Mouse (Mus musculus) 416B (cell line): ENCODE results near the gene Gm17677.

Source experiments
- DNase-seq: peaks from one replicate; pipeline ENCODE4 v3.0.0; 2011; ENCODE audit warnings: low read depth

Gm17677 gene

DNA sequence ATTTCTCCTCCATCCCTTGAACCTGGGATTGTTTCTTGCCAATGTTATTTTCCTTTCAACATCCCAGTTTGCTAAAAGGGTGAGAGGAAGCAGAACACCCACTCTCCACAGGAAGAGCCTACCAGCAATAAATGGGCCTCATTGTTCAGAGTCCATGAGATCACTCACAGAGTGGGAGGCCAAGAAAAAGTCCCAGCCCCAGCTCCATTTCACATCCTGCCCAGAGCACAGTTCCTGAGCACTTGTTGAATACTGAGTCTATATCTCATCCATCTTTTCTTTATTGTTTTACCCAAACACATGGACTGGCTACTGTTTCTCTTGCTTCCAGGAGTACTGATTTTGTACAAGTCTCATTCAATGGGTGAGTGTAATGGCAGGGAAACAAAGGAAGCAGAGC lies at the start of gene Gm17677:
Gm17677 (plus strand) TSS at position 301 of the 400 bp plus-strand sequence.
- DNase-seq: no peak

DNA sequence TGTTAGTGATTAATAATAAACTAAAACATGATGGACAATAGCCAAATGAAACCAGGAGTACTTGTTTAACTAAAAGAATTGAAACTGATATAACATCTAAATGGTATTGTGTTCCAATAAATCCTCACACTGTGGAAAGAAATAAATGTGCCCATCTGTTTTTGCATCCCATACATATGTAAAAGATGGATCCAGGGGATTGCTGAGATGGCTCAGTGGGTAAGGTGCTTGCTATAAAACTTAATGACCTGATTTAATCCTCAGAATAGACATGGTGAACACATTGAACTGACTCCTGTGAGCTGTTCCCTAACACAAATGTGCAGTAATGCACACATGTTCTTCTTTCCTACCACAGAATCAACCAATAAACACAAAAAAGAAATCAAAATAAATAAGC lies 48.9 kb upstream of the Gm17677 start:
- no peak for DNase-seq

GRCm38 (mm10) chr9:35707265-35707664 lies 33.6 kb upstream of the Gm17677 start:
- peak; percentile 8 for DNase-seq

GRCm38 (mm10) chr9:35756843-35757242 lies 16.0 kb downstream of the Gm17677 start:
- DNase-seq: no peak

- no peak for DNase-seq
Observed at GRCm38 (mm10) chr9:35778009-35778408, 37.2 kb downstream of the Gm17677 start, which contains the start of gene Gm17727. Gene Gm17727 (minus strand): TSS chr9:35778109.

DNA sequence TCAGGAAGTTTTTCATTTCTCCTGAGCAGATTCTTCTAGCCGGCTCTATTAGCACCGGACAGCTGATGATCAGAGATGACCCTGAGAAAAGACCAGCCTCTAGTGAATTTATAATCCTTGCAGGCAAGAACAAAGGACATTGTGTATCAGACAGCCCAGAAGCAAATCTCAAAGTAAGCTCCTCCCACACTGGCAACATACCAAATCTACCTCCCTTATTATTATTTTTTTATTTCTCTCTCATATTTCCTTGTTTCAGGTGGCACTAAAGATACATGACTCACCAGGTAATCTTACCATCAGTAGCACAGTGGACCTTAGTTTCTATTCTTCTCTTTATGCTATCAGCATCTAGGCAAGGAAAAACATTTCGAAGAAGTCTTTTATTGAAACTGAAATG lies 49.2 kb downstream of the Gm17677 start, which contains the start of the genes Gm27235 and D730048I06Rik:
Gm27235 (minus strand) TSS at position 101 of the 400 bp plus-strand sequence.
D730048I06Rik (minus strand) TSS at position 112 of the 400 bp plus-strand sequence.
- DNase-seq: no peak
